Mouse (Mus musculus): ENCODE measurements around the gene Vasp.

The Vasp gene

GRCm38 (mm10) chr7:19211041-19211675 is 60.5 kb downstream of the Vasp start:
- no peak for DNase-seq (ENCODE audit: low spot score in 2 of 2)

GRCm38 (mm10) chr7:19210010-19210409 is 61.6 kb downstream of the Vasp start:
- no peak for DNase-seq (ENCODE audit: low spot score in 2 of 2)

GRCm38 (mm10) chr7:19209494-19209893 is 62.1 kb downstream of the Vasp start:
- no peak for DNase-seq (ENCODE audit: low spot score in 2 of 2)

GRCm38 (mm10) chr7:19208944-19209472 is 62.6 kb downstream of the Vasp start:
- no peak for DNase-seq (ENCODE audit: low spot score in 2 of 2)

GRCm38 (mm10) chr7:19208201-19208910 is 63.3 kb downstream of the Vasp start:
- DNase-seq (ENCODE audit: low spot score in 2 of 2), result no peak

All from urinary bladder, adult 18-20 months (tissue).